Mouse (Mus musculus) NIH3T3 (cell line): ENCODE measurements around the gene Ecd.
A peak's percentile ranks its signal among the peaks of the same experiment; 100 is the strongest.

Source experiments
- DNase-seq: peaks from one replicate; pipeline ENCODE4 v3.0.0-alpha.2; 2012; ENCODE audit warnings: low read depth

Ecd gene

DNA sequence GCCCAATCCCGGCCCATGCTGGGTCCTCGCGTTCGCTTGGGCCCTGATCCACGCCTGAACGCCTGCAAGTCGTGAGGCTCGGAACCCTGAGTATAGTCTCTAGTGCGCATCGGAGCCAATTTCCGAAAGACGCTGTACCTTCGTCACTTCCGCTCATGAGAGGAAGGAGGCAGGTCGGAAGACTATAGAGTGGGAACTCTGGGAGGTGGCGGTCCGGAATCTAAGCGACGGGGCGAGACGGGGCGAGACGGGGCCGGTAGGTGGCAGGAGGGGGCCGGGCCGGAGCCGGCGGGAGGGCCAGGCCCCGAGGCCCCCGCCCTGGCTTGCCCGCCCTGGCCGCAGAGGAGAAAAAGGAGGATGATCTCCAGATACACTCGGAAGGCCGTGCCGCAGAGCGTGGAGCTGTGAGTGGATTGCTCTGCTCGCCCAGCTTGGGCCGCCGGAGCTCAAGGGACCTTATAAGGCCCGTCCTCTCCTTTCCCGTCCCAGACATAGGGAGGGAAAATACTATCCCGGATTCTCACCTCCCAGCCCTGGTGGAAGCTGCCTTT is at the start of gene Ecd, which contains the start of gene Fam149b:
Gene Ecd (minus strand): TSS at position 131 of the 551 bp plus-strand sequence.
Gene Fam149b (plus strand): TSS at position 172 of the 551 bp plus-strand sequence.
- peak; percentile 96 for DNase-seq

DNA sequence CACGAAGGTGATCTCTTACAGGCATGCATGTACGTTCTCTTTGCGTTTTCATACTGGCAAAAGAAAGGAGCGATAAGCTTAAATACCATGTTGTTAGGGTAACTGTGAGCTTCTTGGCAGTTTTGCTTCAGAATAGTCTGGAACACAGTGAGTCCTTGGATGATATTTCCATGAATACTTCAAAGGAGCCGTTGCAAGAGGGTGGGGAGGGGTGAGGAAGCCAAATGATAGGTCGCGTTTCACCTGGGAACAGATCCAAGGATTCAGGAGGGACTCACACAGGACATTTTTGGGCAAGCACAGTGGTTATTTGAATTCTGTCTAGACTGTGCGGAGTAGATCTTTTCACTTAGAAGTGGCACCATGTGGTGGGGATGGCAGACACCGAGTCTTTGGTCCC is 49.3 kb upstream of the Ecd start:
- DNase-seq = no peak

DNA sequence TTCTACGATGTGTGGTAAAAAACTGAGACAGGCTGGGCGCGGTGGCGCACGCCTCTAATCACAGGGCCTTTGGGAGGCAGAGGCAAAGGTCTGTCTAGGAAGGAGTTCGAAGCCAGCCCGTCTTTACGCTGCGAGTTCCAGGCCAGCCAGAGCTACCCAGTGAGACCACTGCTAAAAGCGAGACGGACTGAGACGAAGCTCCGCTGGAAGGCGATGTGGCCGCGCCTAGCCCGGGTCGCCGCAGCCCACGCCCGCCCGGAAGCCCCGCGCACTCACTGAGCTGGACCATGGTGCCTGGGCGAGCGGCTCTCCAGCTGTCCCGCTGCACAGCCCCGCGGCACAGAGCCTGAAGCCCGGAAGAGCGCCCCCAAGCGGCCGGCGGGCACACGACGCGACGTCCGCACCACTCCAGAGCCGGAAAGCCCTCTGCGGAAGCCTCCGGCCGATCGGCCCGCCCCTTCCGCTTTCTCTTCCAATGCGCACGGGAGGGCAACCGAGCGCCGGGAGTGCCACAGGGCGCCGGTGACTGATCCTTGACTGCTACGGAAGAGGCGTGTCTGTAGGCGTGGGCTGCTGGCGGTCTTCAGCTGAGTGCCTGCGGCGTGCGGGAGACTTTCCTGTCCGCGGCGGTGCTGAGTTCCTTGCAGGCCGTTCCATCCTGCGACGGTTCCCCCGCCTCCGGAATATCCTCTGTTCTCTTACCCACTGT is 45.4 kb upstream of the Ecd start, which contains the start of gene Mrps16:
Gene Mrps16 (minus strand): TSS at position 430 of the 709 bp plus-strand sequence.
- DNase-seq = peak; percentile 97

DNA sequence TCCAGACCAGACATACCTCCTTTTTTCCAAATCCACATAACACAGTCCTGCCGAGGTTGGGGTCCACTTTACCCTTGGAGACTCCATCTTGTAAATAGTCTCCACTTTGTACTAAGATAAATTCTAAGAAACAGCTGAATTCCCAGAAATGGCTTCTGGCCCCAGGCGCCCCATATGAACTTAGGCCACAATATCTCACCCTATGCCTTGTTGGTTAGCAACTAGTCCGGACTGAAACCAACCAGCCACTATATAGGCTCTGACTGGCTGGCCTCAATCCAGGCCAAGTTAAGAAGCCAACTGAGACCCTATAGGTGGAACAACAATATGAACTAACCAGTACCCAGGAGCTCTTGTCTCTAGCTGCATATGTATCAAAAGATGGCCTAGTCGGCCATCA is 44.4 kb upstream of the Ecd start:
- peak; percentile 33 for DNase-seq

DNA sequence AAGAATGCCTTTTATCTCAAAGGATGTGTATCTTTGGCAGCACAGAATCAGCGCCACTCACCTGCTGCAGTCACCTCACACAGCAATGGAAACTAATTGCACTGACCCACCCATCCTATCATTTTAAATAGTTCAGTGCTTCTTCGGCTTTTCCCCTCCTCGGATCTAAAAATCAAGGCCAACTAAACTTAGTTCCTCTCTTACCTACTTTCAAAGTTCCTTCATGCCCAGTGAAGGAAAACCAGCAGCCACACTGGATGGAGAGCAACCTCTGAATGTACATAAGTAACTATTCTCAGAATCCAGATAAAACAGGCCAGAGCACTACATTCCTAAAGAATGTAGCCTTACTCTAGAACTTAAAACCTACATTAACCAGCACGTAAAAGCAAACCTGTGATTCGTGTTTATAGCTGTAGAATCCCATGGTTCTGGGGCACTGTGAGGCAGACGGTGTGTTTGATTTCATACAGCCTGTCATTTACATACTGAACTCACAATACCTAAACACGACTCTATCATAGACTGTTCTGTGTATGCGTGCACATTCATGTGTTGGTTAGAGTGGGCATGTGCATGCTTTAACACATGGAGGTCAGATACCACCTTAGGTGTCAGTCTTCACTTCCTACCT is 41.6 kb upstream of the Ecd start:
- no peak for DNase-seq

DNA sequence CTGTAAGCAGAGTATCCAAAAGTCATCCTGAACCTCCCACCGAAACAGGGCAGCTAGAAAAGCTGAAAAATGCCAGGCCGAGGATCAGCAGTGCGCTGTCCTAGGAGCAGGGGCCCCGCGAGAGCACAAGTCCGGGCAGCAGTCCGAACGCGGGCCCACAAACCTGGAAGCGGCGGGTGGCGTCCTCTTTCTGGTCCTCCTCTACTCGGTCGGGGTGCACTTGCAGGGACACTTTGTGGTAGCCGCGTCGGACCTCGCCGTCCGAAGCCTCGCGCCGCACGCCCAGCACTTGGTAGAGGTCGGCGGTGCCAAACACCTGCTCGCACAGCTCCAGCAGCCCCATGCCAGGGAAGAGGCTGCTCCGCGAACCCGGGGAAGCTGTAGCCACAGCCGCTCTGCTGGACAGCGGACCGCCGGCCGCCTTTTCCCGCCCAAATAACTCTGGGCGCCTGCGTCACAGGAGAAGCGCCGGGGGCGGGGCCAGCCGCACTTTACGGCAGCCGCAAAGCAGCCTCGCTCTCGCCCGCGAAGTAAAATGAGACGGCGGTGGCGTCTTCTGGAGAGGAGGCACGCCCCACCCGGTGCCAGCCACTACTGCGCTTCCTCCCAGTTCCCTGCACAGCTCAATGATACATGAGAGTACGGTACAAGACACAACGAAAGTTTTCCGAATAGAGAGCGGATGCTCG is 40.7 kb upstream of the Ecd start, which contains the start of gene Dnajc9:
Gene Dnajc9 (minus strand): TSS at position 470 of the 689 bp plus-strand sequence.
- DNase-seq = peak; percentile 95

DNA sequence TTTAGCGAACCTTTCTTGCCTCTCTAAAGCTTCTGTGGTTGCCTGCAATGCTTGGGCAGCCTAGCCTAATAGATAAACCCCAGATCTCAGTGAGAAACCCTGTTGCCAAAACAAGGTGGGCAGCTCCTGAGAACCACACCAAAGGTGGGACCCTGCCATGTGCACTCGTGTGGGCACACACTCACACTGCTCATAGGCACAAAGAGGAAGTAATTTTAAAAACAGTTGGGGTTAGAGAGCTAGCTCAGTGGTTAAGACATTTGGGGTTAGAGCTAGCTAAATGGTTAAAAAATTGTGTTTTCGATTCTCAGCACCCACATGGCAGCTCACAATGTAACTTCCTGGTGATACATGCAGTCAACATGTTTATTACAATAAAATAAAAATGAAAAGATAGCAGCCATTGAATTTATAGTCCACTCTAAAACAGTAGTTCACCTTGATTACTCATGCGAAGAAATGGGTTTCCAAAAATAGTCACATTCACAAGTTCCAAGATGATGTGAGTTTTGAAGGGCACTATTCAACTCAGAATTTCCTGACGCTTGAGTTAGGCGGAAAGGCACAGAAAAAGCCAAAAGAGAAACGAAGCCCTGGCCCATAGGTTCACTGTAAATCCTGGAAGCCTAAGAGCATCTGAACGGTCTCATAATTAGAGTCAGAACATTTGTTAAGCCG is 32.0 kb upstream of the Ecd start:
- no peak for DNase-seq

DNA sequence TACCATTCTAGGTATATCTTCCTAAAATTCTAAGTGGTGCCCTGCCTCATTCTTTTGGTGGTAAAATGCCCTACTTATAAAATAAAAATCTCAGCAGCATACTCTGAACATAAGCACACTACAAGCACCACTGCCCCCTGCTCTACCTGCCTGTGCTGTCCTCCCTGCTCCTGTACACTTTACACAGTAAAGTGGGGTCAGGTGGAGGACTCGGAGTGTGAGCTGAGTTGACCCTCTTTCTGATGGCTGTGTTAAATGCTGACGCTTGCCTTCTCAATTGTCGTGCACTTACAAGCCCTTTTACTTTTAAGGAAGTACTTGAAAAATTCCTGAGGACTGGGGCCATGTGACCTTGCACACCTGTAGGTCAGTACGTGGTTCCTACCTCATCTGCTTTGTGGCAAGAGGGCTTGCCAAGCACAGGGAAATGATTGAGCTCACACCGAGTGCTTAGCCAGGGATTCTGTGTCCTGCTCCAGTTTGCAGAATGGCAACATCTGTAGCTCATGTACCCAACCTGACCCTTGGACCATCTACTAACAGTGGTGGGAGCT is 31.2 kb upstream of the Ecd start:
- no peak for DNase-seq

DNA sequence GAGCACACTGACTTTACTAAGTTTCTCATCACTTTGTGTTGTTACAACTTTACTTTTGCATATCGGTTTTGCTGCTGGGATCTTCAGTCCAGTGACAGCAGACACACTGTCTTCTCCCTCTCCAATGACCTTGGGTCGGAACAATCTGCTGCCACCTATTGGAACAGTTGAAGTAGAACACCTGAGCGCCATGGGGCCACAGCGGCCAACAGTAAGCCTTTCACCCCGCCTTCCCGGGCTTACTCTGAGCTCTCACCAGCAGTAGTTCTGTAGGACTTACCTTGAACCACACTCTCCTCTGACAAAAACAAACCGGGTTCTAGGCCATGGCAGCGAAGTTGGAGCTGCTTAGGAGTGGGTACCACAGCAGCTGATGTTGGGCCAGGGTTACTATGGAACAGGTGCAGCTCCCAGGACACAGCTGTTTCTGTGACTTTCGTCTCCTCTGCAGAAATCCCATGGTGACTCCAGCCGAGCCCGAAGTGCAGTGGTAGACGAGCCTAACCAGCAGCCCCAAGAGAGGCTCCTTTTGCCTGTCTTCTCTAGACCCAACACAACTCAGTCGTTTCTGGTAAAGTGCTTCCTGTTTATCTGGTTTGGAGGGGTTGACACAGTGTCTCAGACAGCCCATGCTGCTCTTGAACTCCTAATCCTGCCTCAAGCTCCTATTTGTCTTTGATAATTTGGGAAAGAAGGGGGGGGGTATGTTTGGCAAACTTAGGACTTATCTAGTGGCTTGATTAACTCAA is 30.6 kb upstream of the Ecd start:
- no peak for DNase-seq

DNA sequence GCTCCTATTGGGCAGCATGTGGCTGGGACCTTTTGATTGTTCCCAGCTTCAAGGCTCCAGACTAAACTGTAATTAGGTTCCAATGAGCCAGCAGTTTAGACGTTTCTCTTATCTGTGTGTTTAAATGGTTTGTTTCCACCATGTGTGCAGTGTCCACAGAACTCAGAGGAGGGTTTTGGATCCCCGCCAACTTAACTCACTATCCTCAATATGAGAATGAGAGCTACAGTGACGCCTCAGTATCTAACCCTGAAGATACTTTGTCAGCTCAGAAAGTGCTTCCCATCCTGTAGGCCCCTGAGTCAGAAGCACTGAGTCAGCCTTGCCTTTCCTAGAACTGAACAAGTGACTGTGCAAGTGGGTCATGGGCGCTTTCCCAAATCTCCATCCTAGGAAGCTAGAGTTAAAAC is 29.2 kb upstream of the Ecd start:
- DNase-seq = peak; percentile 45

DNA sequence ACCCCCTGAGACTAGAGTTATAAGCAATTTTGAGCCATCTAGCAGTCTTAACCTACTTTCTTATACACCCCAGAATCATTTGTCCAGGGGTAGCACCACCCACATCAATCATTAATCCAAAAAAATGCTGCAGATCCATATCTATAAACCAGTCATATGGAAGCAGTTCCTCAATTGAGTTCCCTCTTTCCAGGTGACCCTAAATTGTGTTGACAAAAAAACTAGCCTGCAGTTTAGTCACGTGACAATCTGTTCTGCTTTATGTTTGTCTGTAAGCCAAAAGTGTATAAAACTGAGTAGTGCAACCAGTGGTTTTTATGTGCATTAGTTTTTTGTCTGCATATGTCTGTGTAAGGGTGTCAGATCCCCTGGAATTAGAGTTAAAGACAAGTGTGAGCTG is 23.9 kb upstream of the Ecd start:
- DNase-seq = no peak

DNA sequence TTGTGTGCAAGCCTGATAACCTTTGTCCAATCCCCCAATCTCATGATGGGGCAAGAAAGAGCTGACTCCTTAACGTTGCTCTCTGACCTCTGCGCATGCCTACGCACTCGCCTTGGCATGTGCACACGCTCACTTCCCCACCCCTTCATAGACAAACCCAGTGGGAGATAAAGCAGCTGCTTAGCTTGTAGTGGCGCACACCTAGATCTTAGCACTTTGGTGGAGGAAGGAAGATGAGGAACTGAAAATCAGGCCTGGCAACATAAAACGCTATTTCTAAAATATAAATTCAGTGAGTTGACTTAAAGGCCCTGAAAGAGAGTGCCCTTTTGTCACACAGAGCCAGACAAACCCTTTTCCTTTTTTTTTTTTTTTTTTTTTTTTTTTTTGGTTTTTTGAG is 22.9 kb upstream of the Ecd start:
- DNase-seq = no peak

DNA sequence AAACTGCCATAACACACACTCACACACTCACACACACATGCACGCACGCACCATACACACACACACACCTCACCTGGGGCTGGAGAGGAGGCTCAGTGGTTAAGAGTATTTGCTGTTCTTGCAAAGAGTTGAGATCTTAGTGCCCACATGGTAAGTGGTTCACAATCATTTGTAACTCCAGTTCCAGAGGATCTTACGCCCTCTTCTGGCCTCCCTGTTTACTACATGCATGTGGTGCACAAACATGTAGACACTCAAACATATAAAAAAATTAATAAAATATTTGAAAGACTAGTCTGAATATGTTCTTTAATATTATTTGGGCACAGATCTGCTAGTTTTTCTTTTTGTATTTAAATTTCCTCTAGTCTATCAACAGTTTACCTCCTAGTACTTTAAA is 20.4 kb upstream of the Ecd start:
- no peak for DNase-seq

DNA sequence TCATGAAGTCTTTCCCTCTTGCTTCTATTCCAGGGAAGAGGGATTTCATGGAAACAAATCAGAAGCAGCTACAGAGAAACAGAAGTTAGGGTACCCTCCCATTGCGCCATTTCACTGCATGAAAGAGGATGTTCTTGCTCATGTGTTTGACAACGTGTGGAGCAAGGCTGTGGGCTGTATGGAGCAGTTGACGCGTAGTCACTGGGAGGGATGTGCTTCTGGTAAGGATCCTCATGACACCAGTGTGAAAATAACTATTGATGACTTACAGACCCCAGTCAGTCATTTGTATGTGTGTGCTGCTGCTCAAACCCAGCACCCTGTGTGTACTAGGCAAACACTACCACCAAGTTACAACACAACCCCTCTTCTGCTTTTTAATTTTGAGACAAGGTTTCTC is 15.3 kb upstream of the Ecd start:
- DNase-seq = no peak

DNA sequence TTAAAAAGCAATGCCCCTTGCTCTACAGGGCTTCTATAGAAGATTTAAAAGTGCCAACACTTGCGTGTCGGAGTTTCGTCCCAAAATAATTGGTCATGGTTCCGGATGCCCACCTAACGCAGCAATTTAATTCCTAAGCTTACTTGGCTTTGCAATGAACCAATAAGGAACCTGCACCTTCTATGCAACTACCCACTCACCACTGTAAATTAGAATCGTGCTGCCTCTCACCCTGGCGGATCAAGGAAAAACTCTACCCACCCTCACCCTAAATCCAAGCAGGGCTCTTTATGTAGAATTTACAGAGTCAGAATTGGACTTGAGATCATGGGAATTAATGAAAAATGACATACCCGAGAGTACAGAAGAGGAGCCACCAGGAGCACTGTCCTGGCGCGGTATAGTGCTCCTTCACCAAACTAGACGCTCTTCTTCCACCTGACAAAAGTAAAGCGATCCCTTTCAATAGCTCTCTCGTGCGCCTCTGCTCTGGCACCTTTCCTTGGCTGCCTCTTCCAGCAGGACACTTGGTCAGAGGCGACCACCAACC is 405 bp downstream of the Ecd start:
- no peak for DNase-seq

DNA sequence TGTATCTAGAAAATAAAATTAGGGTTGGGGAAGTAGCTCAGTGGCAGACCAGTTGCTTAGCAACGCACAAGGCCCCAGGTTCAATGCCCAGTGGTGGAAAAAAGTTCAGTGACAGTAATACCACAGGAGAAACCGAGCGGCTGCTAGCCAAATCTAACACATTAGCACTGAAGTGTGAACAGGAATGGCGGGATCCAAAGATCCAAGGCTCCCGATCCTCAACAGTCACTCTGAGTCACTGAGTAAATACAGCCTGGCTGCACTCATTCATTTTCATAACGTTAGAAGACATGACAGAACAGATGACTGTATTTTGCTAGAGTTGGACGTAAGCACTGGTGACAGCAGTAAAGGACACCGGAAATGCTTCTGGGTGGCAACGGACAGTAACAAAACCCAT is 2.0 kb downstream of the Ecd start:
- DNase-seq = no peak

DNA sequence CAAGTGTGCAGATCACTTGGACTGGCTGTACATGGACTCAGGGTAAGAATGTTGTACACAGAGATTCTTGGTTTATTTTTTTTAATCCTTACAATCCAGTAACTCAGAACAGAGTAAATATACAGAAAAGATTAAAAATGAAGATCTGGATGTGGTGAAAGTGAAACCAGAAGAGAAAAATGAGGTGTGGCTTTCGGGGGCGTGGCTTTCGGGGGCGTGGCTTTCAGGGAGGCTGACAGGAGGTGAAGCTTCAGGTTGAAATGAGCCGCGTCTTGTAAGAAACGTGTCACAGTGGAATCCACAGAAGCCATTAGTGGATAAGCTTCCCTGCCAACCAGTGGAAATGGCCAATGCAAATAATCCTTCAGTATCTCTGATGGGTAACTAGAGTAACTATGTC is 7.1 kb downstream of the Ecd start:
- DNase-seq = peak; percentile 5

DNA sequence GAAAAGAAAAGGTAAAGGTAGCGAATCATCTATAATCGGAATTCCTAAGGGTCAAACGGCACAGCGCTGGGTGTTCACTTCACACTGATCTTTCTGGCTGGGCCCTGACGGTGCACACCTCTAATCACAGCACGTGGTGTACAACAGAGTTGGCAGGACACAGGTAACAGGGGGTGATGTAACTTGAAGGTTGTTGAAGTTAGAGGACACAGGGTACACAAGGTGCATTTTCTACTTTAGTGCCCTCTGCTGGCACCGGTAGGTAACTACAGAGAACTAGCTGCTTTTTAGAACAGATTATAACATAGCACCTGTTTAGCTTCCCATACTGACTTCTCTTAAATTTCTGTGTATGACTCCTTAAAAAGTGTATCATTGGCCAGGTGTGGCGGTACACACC is 7.8 kb downstream of the Ecd start:
- peak; percentile 46 for DNase-seq

DNA sequence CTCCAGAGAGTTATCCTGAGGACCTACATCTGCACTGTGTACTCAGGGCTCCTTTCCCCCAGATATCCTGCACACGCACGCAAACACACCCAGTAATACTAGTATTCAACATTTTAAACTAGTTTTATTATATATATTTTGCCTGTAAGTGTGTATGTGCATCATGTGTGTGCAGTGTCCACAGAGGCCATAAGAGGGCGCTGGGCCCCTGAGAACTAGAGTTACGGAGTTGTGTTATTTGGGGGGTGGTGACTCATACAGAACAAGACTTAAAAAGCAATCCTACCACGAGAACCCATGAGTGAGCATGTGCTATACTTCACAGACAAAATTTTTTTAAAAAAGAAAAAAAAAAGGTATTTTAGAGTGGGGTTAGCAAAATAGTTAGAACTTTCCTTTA is 8.5 kb downstream of the Ecd start:
- DNase-seq = peak; percentile 5

DNA sequence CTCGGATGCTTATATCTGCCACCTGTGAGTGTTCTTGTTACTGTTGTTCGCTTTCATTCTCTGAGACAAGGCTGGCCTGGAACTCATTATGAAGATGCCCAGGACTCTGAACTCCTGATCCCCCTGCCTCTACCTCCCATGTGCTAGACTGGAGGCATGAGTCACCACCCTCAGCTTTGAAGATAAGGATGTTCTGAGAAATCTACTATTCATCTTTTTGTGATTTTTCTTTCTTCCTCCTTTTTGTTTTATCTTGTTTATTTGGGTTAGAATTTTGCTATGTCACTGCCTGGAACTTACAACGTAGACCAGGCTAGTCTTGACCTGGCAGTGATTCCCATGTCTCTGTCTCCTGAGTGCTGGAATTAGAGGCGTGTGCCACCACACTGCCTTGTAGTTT is 16.6 kb downstream of the Ecd start:
- no peak for DNase-seq

DNA sequence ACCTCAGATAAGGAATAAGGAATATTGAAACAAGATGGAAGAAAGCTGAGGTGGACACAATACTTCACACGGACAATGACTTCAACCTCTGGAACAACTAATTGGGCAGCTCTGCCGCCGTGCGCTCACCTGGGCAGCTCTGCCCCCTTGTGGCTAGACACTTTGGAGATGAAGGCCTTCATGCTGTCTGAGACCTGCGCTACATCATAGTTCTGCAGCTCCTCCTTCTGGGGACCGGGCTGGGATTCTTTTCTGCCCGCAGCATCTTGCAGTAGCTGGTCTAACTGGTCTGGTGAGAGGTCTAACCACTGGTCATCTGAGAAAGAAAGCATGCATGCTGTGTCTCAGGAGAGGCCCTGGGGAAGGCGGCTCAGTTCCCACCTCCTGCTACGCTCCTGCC is 19.4 kb downstream of the Ecd start:
- DNase-seq = no peak
